21 mouse cellular contexts compared by ENCODE assay signal in genomic region chr5:121782467-121782866, GRCm38 (mm10). TPM values are rescaled to one million over a fixed set of nuclear protein-coding genes. Genes with fewer than 3 reads are reported as not detected.
DNase-seq lines count a peak whose midpoint lies in the region; ATAC-seq and TF ChIP-seq lines count a peak whose summit lies in the region.
"Had no signal": no experiment of that assay in that cellular context is flagged by ENCODE, and none has a peak within 500 bp of the region (broad histone marks: within the 10 kb centered on the region; RNA-seq: fewer than 3 reads in every experiment).

No protein-coding gene starts in this region.

- TF ChIP-seq CTCF in kidney, adult 2 months (conservative IDR thresholded peaks at IDR 0.05; ENCODE audit: insufficient read depth, insufficient read length, low read depth, low read length): peak; percentile 31; the same call in 1 of the 2 replicates
- peak; percentile 23; the same call in 1 of the 2 replicates for TF ChIP-seq CTCF in lung, embryonic 14.5 days (IDR thresholded peaks at IDR 0.05; ENCODE audit: low read depth)

- H3K4me3 ChIP-seq in forebrain, embryonic 14.5 days (ENCODE audit: low read depth, low read length): no peak overlapping the region
- no peak overlapping the region for H3K4me3 ChIP-seq in forebrain, embryonic 16.5 days (replicated peaks; ENCODE audit: low read length)
- no peak overlapping the region for H3K4me3 ChIP-seq in kidney, adult 2 months (ENCODE audit: insufficient read depth, low read depth, low read length)
- H3K4me3 ChIP-seq in lung, embryonic 14.5 days (ENCODE audit: low read depth, low read length): no peak overlapping the region
- H3K4me3 ChIP-seq: embryonic facial prominence, embryonic 13.5 days; heart, embryonic 15.5 days; hindbrain, embryonic 10.5 days; lung, embryonic 15.5 days; midbrain, embryonic 15.5 days; neural tube, embryonic 15.5 days had no signal

- 54% methylated on average over 4 of the region's 4 CpGs for WGBS in forebrain, embryonic 14.5 days
- 46% methylated on average over 4 of the region's 4 CpGs for WGBS in forebrain, embryonic 16.5 days
- 45% methylated on average over 4 of the region's 4 CpGs for WGBS in kidney, adult 2 months
- WGBS in lung, embryonic 14.5 days: 61% methylated on average over 4 of the region's 4 CpGs

- no peaks in the 10 kb centered on the region for H3K9me3 ChIP-seq in forebrain, embryonic 14.5 days (replicated peaks; ENCODE audit: control insufficient read depth, low read length)
- no peaks in the 10 kb centered on the region for H3K9me3 ChIP-seq in forebrain, embryonic 16.5 days (ENCODE audit: control insufficient read depth, low read length)
- H3K9me3 ChIP-seq in lung, embryonic 14.5 days (ENCODE audit: low read depth, low read length): no peaks in the 10 kb centered on the region
- H3K9me3 ChIP-seq: embryonic facial prominence, embryonic 13.5 days; heart, embryonic 15.5 days; hindbrain, embryonic 10.5 days; lung, embryonic 15.5 days; midbrain, embryonic 15.5 days; neural tube, embryonic 15.5 days had no signal

- H3K4me2 ChIP-seq in forebrain, embryonic 14.5 days (ENCODE audit: low read length): no peak overlapping the region
- H3K4me2 ChIP-seq in forebrain, embryonic 16.5 days (ENCODE audit: low read length): no peak overlapping the region
- no peak overlapping the region for H3K4me2 ChIP-seq in lung, embryonic 14.5 days
- H3K4me2 ChIP-seq: embryonic facial prominence, embryonic 13.5 days; heart, embryonic 15.5 days; lung, embryonic 15.5 days; midbrain, embryonic 15.5 days; neural tube, embryonic 15.5 days had no signal

- H3K36me3 ChIP-seq in forebrain, embryonic 14.5 days (ENCODE audit: control insufficient read depth, insufficient read depth, low read length): peaks cover 60% of the 10 kb centered on the region
- peaks cover 11% of the 10 kb centered on the region for H3K36me3 ChIP-seq in forebrain, embryonic 16.5 days (ENCODE audit: control insufficient read depth, insufficient read depth)
- H3K36me3 ChIP-seq in kidney, adult 2 months (ENCODE audit: control insufficient read depth, insufficient read depth, low read length): peaks cover 10% of the 10 kb centered on the region
- peaks cover 80% of the 10 kb centered on the region for H3K36me3 ChIP-seq in lung, embryonic 14.5 days (ENCODE audit: insufficient read depth)

- peaks cover 5% of the 10 kb centered on the region for H3K4me1 ChIP-seq in forebrain, embryonic 14.5 days (ENCODE audit: control insufficient read depth, insufficient read depth, low read length)
- peaks cover 9% of the 10 kb centered on the region for H3K4me1 ChIP-seq in forebrain, embryonic 16.5 days (replicated peaks; ENCODE audit: control insufficient read depth, insufficient read depth, low read length)
- no peaks in the 10 kb centered on the region; the same call in 1 of the 2 replicates for H3K4me1 ChIP-seq in kidney, adult 2 months (ENCODE audit: control insufficient read depth, insufficient read depth, low read length)
- no peaks in the 10 kb centered on the region for H3K4me1 ChIP-seq in lung, embryonic 14.5 days (ENCODE audit: insufficient read depth)
- H3K4me1 ChIP-seq: embryonic facial prominence, embryonic 13.5 days; hindbrain, embryonic 10.5 days had no signal

- no peak for ATAC-seq in forebrain, embryonic 14.5 days
- no peak for ATAC-seq in forebrain, embryonic 16.5 days
- no peak for ATAC-seq in lung, embryonic 14.5 days (ENCODE audit: insufficient read depth)
- ATAC-seq: CD4-positive, CD25-positive, alpha-beta regulatory T cell, adult 4 months; midbrain, embryonic 15.5 days had no signal

- no peak overlapping the region for H3K9ac ChIP-seq in forebrain, embryonic 14.5 days (ENCODE audit: low read length)
- H3K9ac ChIP-seq in forebrain, embryonic 16.5 days (replicated peaks; ENCODE audit: low read depth, low read length): no peak overlapping the region
- H3K9ac ChIP-seq in lung, embryonic 14.5 days: no peak overlapping the region
- H3K9ac ChIP-seq: embryonic facial prominence, embryonic 13.5 days; heart, embryonic 15.5 days; lung, embryonic 15.5 days; midbrain, embryonic 15.5 days; neural tube, embryonic 15.5 days had no signal

- no peak for TF ChIP-seq POLR2A in kidney, adult 2 months (IDR thresholded peaks at IDR 0.05; ENCODE audit: low read depth, low read length)

- no peaks in the 10 kb centered on the region for H3K27me3 ChIP-seq in forebrain, embryonic 14.5 days (replicated peaks; ENCODE audit: control insufficient read depth, insufficient read depth, low read length)
- no peaks in the 10 kb centered on the region for H3K27me3 ChIP-seq in forebrain, embryonic 16.5 days (replicated peaks; ENCODE audit: control insufficient read depth, insufficient read depth, low read length)
- no peaks in the 10 kb centered on the region for H3K27me3 ChIP-seq in kidney, adult 2 months (replicated peaks; ENCODE audit: control insufficient read depth, insufficient read depth, low read length)
- H3K27me3 ChIP-seq in lung, embryonic 14.5 days (ENCODE audit: insufficient read depth, low read length): no peaks in the 10 kb centered on the region
- H3K27me3 ChIP-seq: embryonic facial prominence, embryonic 13.5 days; heart, embryonic 15.5 days; lung, embryonic 15.5 days; midbrain, embryonic 15.5 days; neural tube, embryonic 15.5 days had no signal

- no peak overlapping the region for H3K27ac ChIP-seq in forebrain, embryonic 14.5 days (ENCODE audit: low read depth, low read length)
- H3K27ac ChIP-seq in forebrain, embryonic 16.5 days (ENCODE audit: low read length): no peak overlapping the region
- H3K27ac ChIP-seq in kidney, adult 2 months (ENCODE audit: insufficient read depth, low read depth, low read length): no peak overlapping the region
- H3K27ac ChIP-seq in lung, embryonic 14.5 days (ENCODE audit: low read depth): no peak overlapping the region
- H3K27ac ChIP-seq: embryonic facial prominence, embryonic 13.5 days; heart, embryonic 15.5 days; hindbrain, embryonic 10.5 days; lung, embryonic 15.5 days; midbrain, embryonic 15.5 days; neural tube, embryonic 15.5 days had no signal

- DNase-seq in forebrain, embryonic 14.5 days (ENCODE audit: low spot score): peak; percentile 23
- no peak for DNase-seq in kidney, adult 2 months
- no peak for DNase-seq in kidney, adult 11 months
- DNase-seq in lung, embryonic 14.5 days: no peak
- no peak for DNase-seq in lung, postnatal 14 days
- DNase-seq in adipocyte (ENCODE audit: low spot score): peak; percentile 21
- DNase-seq in right cerebral cortex, adult 18-20 months: no peak
- DNase-seq: cerebellum, postnatal 10 days; gastrocnemius, postnatal 10 days; left cerebral cortex, postnatal 4 days; liver; right cerebral cortex, postnatal 25 days; thymus, postnatal 14 days had no signal

RNA-seq across cellular contexts. Expression of gene Sh2b3, which starts 55.0 kb away (rescaled TPM):
- 4.4 and 5.4 TPM in 2 replicates for polyA plus RNA-seq in forebrain, embryonic 14.5 days (2014; fragmentation: Nextera tagmentation; extraction: Ambion mirVana)
- polyA plus RNA-seq in forebrain, embryonic 16.5 days (2015; fragmentation: Nextera tagmentation; extraction: Ambion mirVana): 5.5 and 5.9 TPM in 2 replicates
- polyA plus RNA-seq in kidney, adult 2 months (2012; rRNA removed): 19.7 and 20.8 TPM in 2 replicates
- polyA plus RNA-seq in lung, embryonic 14.5 days (2014; fragmentation: Nextera tagmentation; extraction: Ambion mirVana): 24.2 and 26.4 TPM in 2 replicates

Comparison
In these comparisons a context has a peak if more than half of its experiments do, and no peak if none do; other contexts are left out.
1. DNase-seq: peak in forebrain, embryonic 14.5 days (single experiment) and adipocyte (single experiment); none in kidney, adult 2 months (single experiment), kidney, adult 11 months (single experiment), lung, embryonic 14.5 days (single experiment), lung, postnatal 14 days (single experiment) and right cerebral cortex, adult 18-20 months (single experiment).